Mouse (Mus musculus): ENCODE data around the gene Pcare. TPM values are rescaled to one million over a fixed set of nuclear protein-coding genes. Genes with fewer than 3 reads are reported as not detected.

The Pcare gene
- polyA plus RNA-seq (2016; fragmentation: Nextera tagmentation; extraction: Ambion mirVana) = not detected in 2 replicates

DNA sequence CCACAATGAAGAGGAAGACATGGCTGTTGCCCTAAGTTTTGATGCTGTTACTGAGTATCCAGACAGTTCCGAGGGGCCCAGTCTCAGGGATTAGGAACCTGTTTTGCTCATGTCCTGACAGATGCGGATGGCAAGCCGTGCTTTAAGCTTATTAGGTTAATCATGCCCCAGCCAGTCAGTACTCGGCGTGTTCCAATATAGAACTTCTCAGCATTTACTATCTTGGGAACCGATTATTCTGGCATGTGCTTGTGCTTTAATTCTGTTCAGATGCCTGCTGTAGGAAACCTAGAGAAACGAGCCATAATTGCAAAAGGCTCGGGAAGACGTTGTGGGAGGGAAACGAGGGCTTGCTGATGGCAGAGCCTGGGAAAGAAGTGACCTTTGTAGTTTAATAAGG is at the start of gene Pcare:
Pcare (minus strand) TSS at position 64 of the 400 bp plus-strand sequence.
- 53% methylated on average over 10 of the region's 10 CpGs for WGBS
- Histone ChIP-seq H3K4me1 (no peaks in the 10 kb centered on the region), H3K27ac (no peak within 1 kb of the TSS), H3K4me2 (replicated peaks) (no peak within 1 kb of the TSS), H3K9me3 (no peaks in the 10 kb centered on the region), H3K9ac (no peak within 1 kb of the TSS), H3K36me3 (no peaks in the 10 kb centered on the region), H3K4me3 (no peak within 1 kb of the TSS), H3K27me3 (no peaks in the 10 kb centered on the region)
- ATAC-seq (ENCODE audit: insufficient number of reproducible peaks, insufficient read depth, low FRiP score, low TSS enrichment) = no peak

DNA sequence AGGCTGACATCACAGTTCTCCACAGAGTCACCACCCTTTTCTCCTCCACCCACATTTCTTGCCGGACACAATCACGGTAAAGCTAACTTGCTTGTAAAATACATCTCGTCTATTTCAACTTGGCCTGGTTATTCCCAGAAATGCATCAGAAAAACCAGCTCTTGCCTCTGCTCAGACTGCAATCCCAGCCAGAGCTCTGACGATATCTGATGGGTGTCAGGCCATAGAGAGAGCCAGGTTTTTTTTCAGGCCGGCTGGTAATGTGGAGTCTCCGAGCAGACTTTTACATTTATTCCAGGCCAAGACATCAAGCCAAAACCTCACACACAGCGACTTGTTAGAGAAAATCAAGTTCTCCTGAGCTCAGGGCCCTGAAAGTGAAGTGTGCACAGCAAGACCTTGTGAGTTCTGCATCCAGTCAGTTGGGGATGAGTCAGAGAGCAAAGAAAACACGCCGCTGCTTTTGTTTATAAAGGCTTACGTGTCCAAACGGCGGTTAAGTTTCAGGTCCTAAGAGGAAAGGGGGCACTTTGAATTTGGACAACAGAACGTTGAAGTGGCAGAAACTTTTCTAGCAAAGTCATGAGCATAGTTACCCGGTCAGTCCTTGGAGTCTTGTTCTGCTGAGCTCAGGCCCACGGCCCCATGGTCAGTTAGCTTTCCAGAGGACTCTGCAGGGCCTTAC is 43.0 kb upstream of the Pcare start:
- no peaks in the 10 kb centered on the region for H3K4me1 ChIP-seq
- WGBS = 82% methylated on average over 15 of the region's 15 CpGs

DNA sequence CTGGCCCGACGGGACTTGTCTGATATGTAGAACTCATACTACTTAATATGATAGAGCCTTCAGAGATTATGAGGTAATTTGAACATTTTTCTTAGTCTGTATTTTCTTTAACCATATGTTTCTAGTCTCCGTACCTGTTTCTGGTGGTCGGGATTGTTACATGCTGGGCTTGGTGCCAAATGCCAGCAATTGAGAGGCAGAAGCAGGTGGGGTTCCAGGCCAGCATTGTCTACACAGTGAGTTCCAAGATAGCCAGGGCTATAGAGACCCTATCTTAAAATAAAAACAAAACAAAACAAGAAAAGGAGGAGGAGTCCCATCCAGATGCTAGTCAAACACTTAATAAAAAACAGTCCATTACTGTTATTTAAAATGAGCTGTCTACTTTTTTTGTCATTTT is 38.9 kb upstream of the Pcare start:
- Histone ChIP-seq H3K9ac (no peak overlapping the region), H3K4me1 (no peaks in the 10 kb centered on the region), H3K4me3 (no peak overlapping the region), H3K9me3 (no peaks in the 10 kb centered on the region), H3K4me2 (replicated peaks) (no peak overlapping the region), H3K27ac (no peak overlapping the region), H3K36me3 (0 out of 2 replicates have a peak, but pooled peaks cover 7% of the 10 kb centered on the region), H3K27me3 (no peaks in the 10 kb centered on the region)
- WGBS = 70% methylated on average over 4 of the region's 4 CpGs
- no peak for ATAC-seq (ENCODE audit: insufficient number of reproducible peaks, insufficient read depth, low FRiP score, low TSS enrichment)

More for the DNA sequence above, 43.0 kb upstream of the Pcare start:
- Histone ChIP-seq H3K9ac (no peak overlapping the region), H3K27ac (no peak overlapping the region), H3K36me3 (0 out of 2 replicates have a peak, but pooled peaks cover 7% of the 10 kb centered on the region), H3K4me3 (no peak overlapping the region), H3K27me3 (no peaks in the 10 kb centered on the region), H3K4me2 (replicated peaks) (no peak overlapping the region), H3K9me3 (no peaks in the 10 kb centered on the region)
- no peak for ATAC-seq (ENCODE audit: insufficient number of reproducible peaks, insufficient read depth, low FRiP score, low TSS enrichment)

DNA sequence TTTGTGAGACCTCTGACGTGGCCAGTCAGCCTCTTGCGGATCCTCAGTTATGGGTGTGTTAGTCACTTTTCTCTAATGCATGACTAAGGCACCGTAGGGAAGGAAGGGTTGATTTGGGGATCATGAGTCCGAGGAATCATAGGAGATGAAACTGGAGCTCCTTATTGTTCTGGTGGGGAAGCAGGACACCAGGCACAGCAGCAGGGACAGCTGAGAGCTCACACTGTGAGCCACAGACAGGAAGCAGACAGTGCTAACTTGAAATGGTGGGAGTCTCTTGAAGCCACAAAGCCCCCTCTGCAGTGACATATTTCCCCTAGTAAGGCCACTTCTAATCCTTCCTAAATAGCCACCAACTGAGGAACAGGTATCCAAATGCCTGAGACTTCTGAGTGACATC is 38.4 kb upstream of the Pcare start:
- Histone ChIP-seq H3K4me1 (no peaks in the 10 kb centered on the region), H3K9me3 (no peaks in the 10 kb centered on the region), H3K27ac (no peak overlapping the region), H3K36me3 (0 out of 2 replicates have a peak, but pooled peaks cover 7% of the 10 kb centered on the region), H3K9ac (no peak overlapping the region), H3K4me3 (no peak overlapping the region), H3K27me3 (no peaks in the 10 kb centered on the region), H3K4me2 (replicated peaks) (no peak overlapping the region)
- ATAC-seq (ENCODE audit: insufficient number of reproducible peaks, insufficient read depth, low FRiP score, low TSS enrichment) = no peak
- 82% methylated on average over 4 of the region's 4 CpGs for WGBS

DNA sequence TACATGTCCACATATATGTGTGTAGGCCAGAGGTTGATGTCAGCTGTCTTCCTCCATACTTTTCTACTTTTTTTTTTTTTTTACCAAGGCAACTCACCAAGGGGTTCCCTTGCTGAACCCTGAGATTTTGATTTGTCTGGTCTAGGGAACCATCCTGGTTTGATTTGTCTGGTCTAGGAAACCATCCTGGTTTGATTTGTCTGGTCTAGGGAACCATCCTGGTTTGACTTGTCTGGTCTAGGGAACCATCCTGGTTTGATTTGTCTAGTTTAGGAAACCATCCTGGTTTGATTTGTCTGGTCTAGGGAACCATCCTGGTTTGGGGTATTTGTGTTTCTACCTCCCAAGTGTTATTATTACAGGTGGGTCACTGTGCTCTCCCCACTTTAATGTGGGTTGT is 33.8 kb upstream of the Pcare start:
- H3K27ac ChIP-seq = no peak overlapping the region
- no peaks in the 10 kb centered on the region for H3K9me3 ChIP-seq
- 0 out of 2 replicates have a peak, but pooled peaks cover 3% of the 10 kb centered on the region for H3K36me3 ChIP-seq
- H3K27me3 ChIP-seq = peaks cover 9% of the 10 kb centered on the region
- no peak overlapping the region for H3K4me3 ChIP-seq
- no peak for ATAC-seq (ENCODE audit: insufficient number of reproducible peaks, insufficient read depth, low FRiP score, low TSS enrichment)
- no peak overlapping the region for H3K9ac ChIP-seq
- no peak overlapping the region for H3K4me2 ChIP-seq (replicated peaks)
- H3K4me1 ChIP-seq = peaks cover 6% of the 10 kb centered on the region; the same call in 1 of the 2 replicates

DNA sequence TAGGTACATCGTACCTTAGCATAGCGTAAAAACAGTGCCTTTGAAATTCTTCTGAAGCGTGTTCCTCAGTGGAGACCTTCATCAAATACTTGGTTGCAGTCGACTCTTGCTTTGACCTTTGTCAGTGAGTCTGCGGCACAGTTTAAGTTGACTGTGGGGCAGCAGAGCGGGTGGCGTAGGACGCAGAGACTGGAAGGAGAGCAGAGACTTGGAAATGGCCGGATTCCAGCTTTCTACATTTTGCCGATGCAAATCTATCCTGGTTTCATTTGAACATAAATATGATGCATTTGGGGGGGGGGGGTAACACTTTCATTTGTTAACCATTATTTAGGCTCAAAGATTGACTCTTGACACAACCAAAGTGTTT is 30.7 kb upstream of the Pcare start:
- Histone ChIP-seq H3K27ac (no peak overlapping the region), H3K4me2 (replicated peaks) (peak overlapping the region; percentile 91), H3K9ac (no peak overlapping the region; the same call in 1 of the 2 replicates), H3K36me3 (no peaks in the 10 kb centered on the region), H3K27me3 (peaks cover 12% of the 10 kb centered on the region), H3K9me3 (0 out of 2 replicates have a peak, but pooled peaks cover 5% of the 10 kb centered on the region), H3K4me1 (peaks cover 6% of the 10 kb centered on the region; the same call in 1 of the 2 replicates), H3K4me3 (peak overlapping the region; percentile 85)
- ATAC-seq (ENCODE audit: insufficient number of reproducible peaks, insufficient read depth, low FRiP score, low TSS enrichment) = no peak
- 12% methylated on average over 10 of the region's 10 CpGs for WGBS

DNA sequence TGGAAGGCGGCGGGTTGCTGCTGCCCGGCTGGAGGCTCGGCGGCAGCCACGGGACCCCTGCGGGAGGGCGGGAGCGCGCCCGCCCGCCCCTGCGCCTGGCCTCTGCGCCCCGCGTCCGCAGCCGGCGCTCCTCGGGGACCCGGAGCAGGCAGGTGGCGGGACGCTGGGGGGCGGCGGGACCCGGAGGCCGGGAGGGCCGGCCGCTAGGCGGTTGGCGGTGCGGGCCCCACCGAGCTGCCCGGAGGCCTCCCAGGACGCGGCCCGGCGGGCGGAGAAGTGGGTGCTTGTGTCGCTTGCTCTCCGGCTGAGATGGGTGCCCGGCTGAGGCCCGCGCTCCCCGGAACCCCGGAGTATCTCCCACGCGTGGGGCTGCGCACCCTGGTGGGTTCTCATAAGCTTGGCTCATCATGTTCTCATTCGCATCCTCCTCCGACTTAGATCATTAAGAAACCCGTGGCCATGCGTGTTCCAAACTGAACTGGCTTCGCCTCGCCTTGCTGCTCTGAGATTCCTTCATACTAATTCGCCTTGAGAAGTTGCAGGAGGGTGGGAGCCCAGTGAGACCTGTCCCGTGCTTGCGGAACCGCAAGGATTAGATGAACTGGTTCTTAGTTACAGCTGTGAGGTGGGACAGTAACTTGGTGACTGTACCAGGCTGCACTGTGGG is 30.1 kb upstream of the Pcare start:
- Histone ChIP-seq H3K27ac (no peak overlapping the region; the same call in 1 of the 2 replicates), H3K9me3 (0 out of 2 replicates have a peak, but pooled peaks cover 7% of the 10 kb centered on the region), H3K27me3 (peaks cover 12% of the 10 kb centered on the region), H3K9ac (peak overlapping the region; percentile 87), H3K36me3 (no peaks in the 10 kb centered on the region), H3K4me1 (peaks cover 6% of the 10 kb centered on the region; the same call in 1 of the 2 replicates), H3K4me2 (replicated peaks) (peak overlapping the region; percentile 91), H3K4me3 (peak overlapping the region; percentile 85)
- under 1% methylated on average over 59 of the region's 59 CpGs for WGBS
- 0 out of 2 replicates have a peak, but pooled peaks have one; percentile 24 for ATAC-seq (ENCODE audit: insufficient number of reproducible peaks, insufficient read depth, low FRiP score, low TSS enrichment)

DNA sequence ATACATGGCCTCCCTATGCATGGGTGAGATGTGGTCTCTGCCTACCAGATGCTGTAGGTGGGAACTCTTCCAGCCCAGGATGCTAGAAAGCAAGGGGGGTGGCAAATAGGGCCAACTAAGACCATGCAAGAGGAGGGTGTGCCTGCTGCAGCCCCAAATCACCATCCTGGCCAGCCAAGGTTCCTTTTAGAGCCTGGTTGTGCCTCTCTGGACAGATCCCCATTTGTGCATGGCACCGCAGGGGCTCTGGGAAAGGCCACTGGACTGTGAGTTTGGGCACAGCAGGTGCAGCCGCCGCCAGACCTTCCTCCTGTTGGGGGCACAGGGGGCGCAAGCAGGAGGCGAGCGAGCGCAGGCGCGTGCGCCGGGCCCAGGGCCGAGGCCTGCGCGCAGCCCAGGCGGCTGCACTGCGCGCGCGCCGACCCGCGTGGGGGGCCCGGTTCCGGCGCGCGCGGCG is 29.6 kb upstream of the Pcare start:
- ATAC-seq (ENCODE audit: insufficient number of reproducible peaks, insufficient read depth, low FRiP score, low TSS enrichment) = peak; percentile 78
- WGBS = under 1% methylated on average over 27 of the region's 29 CpGs
- no peak overlapping the region for H3K27ac ChIP-seq

DNA sequence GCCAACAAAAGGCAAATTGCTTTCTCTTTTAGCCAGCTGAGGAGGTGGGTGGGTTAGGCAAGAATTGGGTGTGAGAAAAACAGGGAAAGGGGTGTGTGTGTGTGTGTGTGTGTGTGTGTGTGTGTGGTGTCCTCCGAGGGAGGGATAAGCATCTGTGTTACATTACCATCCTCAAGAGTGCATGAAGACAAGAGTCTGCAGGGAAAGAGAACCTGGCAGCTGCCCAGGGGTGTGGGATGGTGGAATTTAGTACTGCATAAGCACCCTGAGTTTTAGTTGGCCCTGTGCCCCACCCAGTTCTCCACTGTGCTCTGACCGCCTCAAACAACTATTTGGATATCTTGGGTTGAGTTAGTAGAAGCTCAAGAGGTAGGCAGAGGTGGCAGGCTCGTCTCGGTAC is 28.3 kb upstream of the Pcare start:
- Histone ChIP-seq H3K4me1 (peaks cover 6% of the 10 kb centered on the region; the same call in 1 of the 2 replicates), H3K9ac (no peak overlapping the region), H3K4me2 (replicated peaks) (no peak overlapping the region), H3K36me3 (no peaks in the 10 kb centered on the region), H3K27me3 (peaks cover 12% of the 10 kb centered on the region), H3K4me3 (no peak overlapping the region), H3K9me3 (0 out of 2 replicates have a peak, but pooled peaks cover 7% of the 10 kb centered on the region), H3K27ac (no peak overlapping the region)
- 64% methylated on average over 4 of the region's 4 CpGs for WGBS
- ATAC-seq (ENCODE audit: insufficient number of reproducible peaks, insufficient read depth, low FRiP score, low TSS enrichment) = no peak

More for the DNA sequence above, 29.6 kb upstream of the Pcare start:
- H3K36me3 ChIP-seq = no peaks in the 10 kb centered on the region
- peak overlapping the region; percentile 87 for H3K9ac ChIP-seq
- peak overlapping the region; percentile 91 for H3K4me2 ChIP-seq (replicated peaks)
- H3K27me3 ChIP-seq = peaks cover 12% of the 10 kb centered on the region
- H3K4me3 ChIP-seq = peak overlapping the region; percentile 85
- H3K9me3 ChIP-seq = 0 out of 2 replicates have a peak, but pooled peaks cover 7% of the 10 kb centered on the region
- peaks cover 6% of the 10 kb centered on the region; the same call in 1 of the 2 replicates for H3K4me1 ChIP-seq

DNA sequence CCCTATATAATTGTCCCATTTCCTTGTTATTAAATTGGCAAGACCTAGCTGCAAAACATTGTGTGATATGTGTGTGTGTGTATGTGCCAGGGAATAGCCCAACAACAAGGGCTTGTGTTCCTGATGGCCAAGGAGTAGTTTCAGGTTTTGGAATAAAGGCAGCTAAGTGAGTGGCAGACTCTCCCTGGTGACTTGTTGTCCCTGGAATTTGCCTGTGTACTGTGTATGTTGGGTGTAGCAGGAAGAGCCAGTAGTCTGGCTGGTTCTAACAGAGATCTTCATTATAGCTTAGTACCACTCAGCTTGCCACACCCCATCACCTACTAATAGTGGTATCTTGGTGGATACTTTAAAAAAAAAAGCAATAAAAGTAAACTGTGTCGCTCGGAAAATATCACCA is 27.8 kb upstream of the Pcare start:
- ATAC-seq (ENCODE audit: insufficient number of reproducible peaks, insufficient read depth, low FRiP score, low TSS enrichment) = no peak
- H3K36me3 ChIP-seq = no peaks in the 10 kb centered on the region
- H3K27me3 ChIP-seq = peaks cover 12% of the 10 kb centered on the region
- peaks cover 6% of the 10 kb centered on the region; the same call in 1 of the 2 replicates for H3K4me1 ChIP-seq
- no peak overlapping the region for H3K27ac ChIP-seq
- H3K4me2 ChIP-seq (replicated peaks) = no peak overlapping the region
- no peak overlapping the region for H3K9ac ChIP-seq
- 0 out of 2 replicates have a peak, but pooled peaks cover 7% of the 10 kb centered on the region for H3K9me3 ChIP-seq
- WGBS = 85% methylated on average over 2 of the region's 2 CpGs
- no peak overlapping the region for H3K4me3 ChIP-seq

DNA sequence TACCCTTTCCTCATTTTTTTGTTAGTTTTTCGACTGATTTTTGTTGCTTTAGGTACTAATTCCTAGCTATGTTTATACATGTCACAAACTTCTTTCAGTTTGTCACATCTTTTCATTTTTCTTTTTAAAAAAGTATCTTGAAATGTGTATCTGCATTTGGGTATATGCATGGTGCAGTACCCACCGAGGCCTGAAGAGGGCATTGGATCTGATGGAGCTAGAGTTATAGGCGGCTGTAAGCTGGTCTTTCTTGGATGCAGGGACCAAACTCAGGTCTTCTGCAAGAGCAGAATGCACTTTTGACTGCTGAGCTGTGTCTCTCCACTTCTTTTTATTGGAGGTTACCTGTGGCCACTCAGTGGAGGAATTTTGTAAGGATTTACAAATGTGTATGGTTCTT is 26.0 kb upstream of the Pcare start:
- Histone ChIP-seq H3K27me3 (peaks cover 12% of the 10 kb centered on the region), H3K4me3 (no peak overlapping the region), H3K4me2 (replicated peaks) (no peak overlapping the region), H3K9me3 (0 out of 2 replicates have a peak, but pooled peaks cover 7% of the 10 kb centered on the region), H3K27ac (no peak overlapping the region), H3K4me1 (peaks cover 6% of the 10 kb centered on the region; the same call in 1 of the 2 replicates), H3K36me3 (no peaks in the 10 kb centered on the region), H3K9ac (no peak overlapping the region)
- no peak for ATAC-seq (ENCODE audit: insufficient number of reproducible peaks, insufficient read depth, low FRiP score, low TSS enrichment)
- 74% methylated on average over 3 of the region's 3 CpGs for WGBS
